Mouse (Mus musculus): ENCODE measurements at regions not wholly inside any gene's neighbourhood (a gene's known extent, or its start where the extent isn't known, plus 50 kb on each side); places are given as distances from the start of the nearest gene placed in this dataset.

DNA sequence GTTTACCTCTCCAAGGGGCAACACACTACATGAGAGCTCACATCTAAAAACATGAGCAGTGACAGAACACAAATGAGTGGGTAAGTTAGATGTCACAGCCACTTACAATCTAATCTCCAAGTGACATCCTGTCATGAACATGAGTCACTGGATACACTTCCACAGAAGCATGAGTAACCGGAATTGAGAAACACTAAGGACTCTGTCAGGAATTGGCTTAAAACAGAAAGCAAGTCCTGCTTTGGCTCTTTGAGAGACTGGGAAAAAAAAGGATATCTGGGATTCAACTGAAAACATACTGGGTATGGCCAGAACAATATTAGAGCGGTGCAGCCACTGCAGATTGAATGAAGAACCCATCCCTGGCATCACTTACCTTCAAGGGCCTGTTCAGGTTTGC is 506.0 kb upstream of the Grm7 start:
- TF ChIP-seq CTCF (IDR thresholded peaks at IDR 0.05 in 2 of 3, conservative IDR thresholded peaks at IDR 0.05 in 1 of 3; ENCODE audit: control insufficient read depth in 1 of 3, insufficient read depth in 1 of 3, low read depth in 2 of 3, low read length in 3 of 3, poor library complexity in 1 of 3, severe bottlenecking in 1 of 3) (no peak), SIN3A (IDR thresholded peaks at IDR 0.05; ENCODE audit: low read length) (no peak), POLR2AphosphoS2 (IDR thresholded peaks at IDR 0.05; ENCODE audit: low read length) (no peak), ZNF384 (IDR thresholded peaks at IDR 0.05; ENCODE audit: low read depth, low read length) (no peak), ZC3H11A (IDR thresholded peaks at IDR 0.05; ENCODE audit: low read depth, low read length) (no peak), MAX (IDR thresholded peaks at IDR 0.05; ENCODE audit: low read length) (no peak), USF2 (IDR thresholded peaks at IDR 0.05; ENCODE audit: borderline replicate concordance in 1 of 2, insufficient read depth in 1 of 2, low read depth in 1 of 2, low read length in 2 of 2) (no peak), TAL1 (IDR thresholded peaks at IDR 0.05; ENCODE audit: low read length) (no peak), POLR2A (IDR thresholded peaks at IDR 0.05; ENCODE audit: control insufficient read depth in 1 of 2, insufficient read depth in 1 of 2, low read depth in 1 of 2, low read length in 2 of 2, poor library complexity in 1 of 2) (no peak), GATA1 (IDR thresholded peaks at IDR 0.05; ENCODE audit: low read depth, low read length) (no peak), MEF2A (IDR thresholded peaks at IDR 0.05; ENCODE audit: extremely low read depth, insufficient replicate concordance, low read depth, low read length, poor library complexity, severe bottlenecking) (no peak), USF1 (IDR thresholded peaks at IDR 0.05; ENCODE audit: low read depth, low read length) (no peak)
